Mouse (Mus musculus) forebrain, postnatal 0 days (tissue): ENCODE results near the gene Galnt3. TPM values are rescaled to one million over a fixed set of nuclear protein-coding genes. Genes with fewer than 3 reads are reported as not detected.

ENCODE experiments used
- ATAC-seq: fragments of 200-750 bp; cut with Nextera tagmentation; 2 replicates; pipeline ENCODE4 v1.8.0; 2017; ENCODE audit warnings: mild to moderate bottlenecking, moderate library complexity
- DNase-seq: peaks from one replicate; pipeline ENCODE4 v3.0.0-alpha.2; 2015
- H3K27ac ChIP-seq: fragments of 300-500 bp; sonication (generic); 2 replicates; pipeline ENCODE4 v1.5.1; 2014; ENCODE audit warnings: low read depth, mild to moderate bottlenecking, antibody characterized with exemption, low read length, moderate library complexity, mixed read lengths
- H3K27me3 ChIP-seq: fragments of 300-500 bp; sonication (generic); 2 replicates; pipeline ENCODE4 v1.6.1; 2014; ENCODE audit warnings: mild to moderate bottlenecking, low read length, mixed read lengths; ENCODE audit not compliant: insufficient read depth
- H3K36me3 ChIP-seq: fragments of 300-500 bp; sonication (generic); 2 replicates; pipeline ENCODE4 v1.6.1; 2014; ENCODE audit warnings: mild to moderate bottlenecking, moderate library complexity; ENCODE audit not compliant: insufficient read depth
- H3K4me1 ChIP-seq: fragments of 300-500 bp; sonication (generic); 2 replicates; pipeline ENCODE4 v1.6.1; 2014; ENCODE audit warnings: antibody characterized with exemption; ENCODE audit not compliant: insufficient read depth
- H3K4me2 ChIP-seq: fragments of 300-500 bp; sonication (generic); 2 replicates; pipeline ENCODE4 v1.6.1; 2014; ENCODE audit warnings: low read depth, mild to moderate bottlenecking, moderate library complexity
- H3K4me3 ChIP-seq: fragments of 300-500 bp; sonication (generic); 2 replicates; pipeline ENCODE4 v1.5.1; 2014; ENCODE audit warnings: low read depth, low read length, mixed read lengths
- H3K9ac ChIP-seq: fragments of 300-500 bp; sonication (generic); 2 replicates; pipeline ENCODE4 v1.6.1; 2014; ENCODE audit warnings: mild to moderate bottlenecking
- H3K9me3 ChIP-seq: fragments of 300-500 bp; sonication (generic); 2 replicates; pipeline ENCODE4 v1.6.1; 2016; ENCODE audit warnings: low read length
- CTCF ChIP-seq: sonication (generic); IDR thresholded peaks from 2 replicates; pipeline ENCODE4 v1.5.1; 2016; ENCODE audit warnings: antibody characterized with exemption, control low read depth, low read depth
- WGBS: fragments of 180-500 bp; shearing (Covaris S2); extraction: QIAGEN DNeasy Blood & Tissue Kit; methylation state at CpG from one replicate; pipeline ENCODE4 v1.1.7; 2014; 5-methylcytosine and 5-hydroxymethylcytosine counted together
- polyA plus RNA-seq: library from polyadenylated mRNA; unstranded; fragments of >200 nt; fragmentation: Nextera tagmentation; extraction: Ambion mirVana; gene quantifications from 2 replicates; pipeline ENCODE4 v1.2.1, GENCODE M21; 2015
- total RNA-seq: library from RNA; depleted of rRNA; stranded (reverse); fragments of >200 nt; gene quantifications from 2 replicates; pipeline ENCODE4 v1.2.3, GENCODE M21; 2014

Gene Galnt3
- total and polyA plus RNA-seq, 2 experiments from 2014 or later, result 1.8 to 4.6 TPM

- no peak for ATAC-seq
- 94% methylated on average over 9 of the region's 9 CpGs for WGBS
These were observed 16.8 kb downstream of the Galnt3 start for GRCm38 (mm10) chr2:66107864-66108514.

GRCm38 (mm10) chr2:66103740-66104436 lies 20.9 kb downstream of the Galnt3 start:
- Histone ChIP-seq H3K9me3 (no peaks in the 10 kb centered on the region), H3K4me3 (no peak overlapping the region), H3K27me3 (no peaks in the 10 kb centered on the region), H3K27ac (no peak overlapping the region), H3K9ac (no peak overlapping the region), H3K36me3 (no peaks in the 10 kb centered on the region), H3K4me1 (no peaks in the 10 kb centered on the region), H3K4me2 (no peak overlapping the region)
- ATAC-seq, result no peak
- WGBS, result 89% methylated on average over 10 of the region's 10 CpGs
- TF ChIP-seq CTCF, result no peak
- DNase-seq, result no peak

More at GRCm38 (mm10) chr2:66107864-66108514, 16.8 kb downstream of the Galnt3 start:
- no peak overlapping the region for H3K27ac ChIP-seq
- no peaks in the 10 kb centered on the region for H3K4me1 ChIP-seq
- no peaks in the 10 kb centered on the region for H3K9me3 ChIP-seq
- H3K36me3 ChIP-seq, result no peaks in the 10 kb centered on the region
- no peak overlapping the region for H3K4me3 ChIP-seq
- no peak overlapping the region for H3K9ac ChIP-seq
- no peaks in the 10 kb centered on the region for H3K27me3 ChIP-seq
- no peak overlapping the region for H3K4me2 ChIP-seq
- TF ChIP-seq CTCF, result no peak
- DNase-seq, result no peak

- Histone ChIP-seq H3K27me3 (no peaks in the 10 kb centered on the region; the same call in 1 of the 2 replicates), H3K4me3 (no peak overlapping the region), H3K4me2 (no peak overlapping the region), H3K9me3 (no peaks in the 10 kb centered on the region), H3K27ac (no peak overlapping the region), H3K9ac (no peak overlapping the region), H3K4me1 (no peaks in the 10 kb centered on the region), H3K36me3 (no peaks in the 10 kb centered on the region)
- TF ChIP-seq CTCF, result no peak
- ATAC-seq (no peak), DNase-seq (no peak)
- 95% methylated on average over 9 of the region's 9 CpGs for WGBS
These were observed 23.0 kb downstream of the Galnt3 start for GRCm38 (mm10) chr2:66101686-66102304.

GRCm38 (mm10) chr2:66100671-66101351 lies 24.0 kb downstream of the Galnt3 start:
- ATAC-seq, result no peak
- H3K4me2 ChIP-seq, result no peak overlapping the region
- no peak for TF ChIP-seq CTCF
- H3K27me3 ChIP-seq, result no peaks in the 10 kb centered on the region; the same call in 1 of the 2 replicates
- H3K4me1 ChIP-seq, result no peaks in the 10 kb centered on the region
- DNase-seq, result no peak
- no peaks in the 10 kb centered on the region for H3K36me3 ChIP-seq
- H3K9me3 ChIP-seq, result no peaks in the 10 kb centered on the region
- H3K27ac ChIP-seq, result no peak overlapping the region
- H3K4me3 ChIP-seq, result no peak overlapping the region
- WGBS, result 66% methylated on average over 17 of the region's 17 CpGs
- no peak overlapping the region for H3K9ac ChIP-seq

DNA sequence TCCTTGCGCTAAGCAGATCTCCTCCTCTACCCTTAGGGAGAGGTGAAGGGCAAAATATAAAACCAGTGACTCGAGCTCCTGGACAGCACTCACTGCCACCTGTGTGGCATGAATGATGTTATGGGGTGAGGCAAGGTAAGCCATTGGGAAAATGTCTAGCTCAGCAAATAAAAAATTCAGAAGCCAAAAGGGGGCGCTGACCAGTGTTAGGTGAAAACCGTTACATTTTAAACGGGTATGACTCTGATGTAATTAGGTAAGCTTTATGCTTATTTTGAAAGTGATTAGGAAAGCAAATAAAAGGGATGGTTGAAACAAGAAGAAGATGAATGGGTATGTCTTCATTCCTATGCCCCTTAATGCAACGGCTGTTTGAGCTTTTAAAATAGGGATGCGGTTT lies 24.6 kb downstream of the Galnt3 start:
- no peak overlapping the region for H3K27ac ChIP-seq
- ATAC-seq (no peak), DNase-seq (no peak)
- no peaks in the 10 kb centered on the region for H3K4me1 ChIP-seq
- no peaks in the 10 kb centered on the region; the same call in 1 of the 2 replicates for H3K27me3 ChIP-seq
- no peak overlapping the region for H3K4me3 ChIP-seq
- TF ChIP-seq CTCF, result no peak
- 78% methylated on average over 7 of the region's 7 CpGs for WGBS
- no peaks in the 10 kb centered on the region for H3K9me3 ChIP-seq
- no peaks in the 10 kb centered on the region for H3K36me3 ChIP-seq
- no peak overlapping the region for H3K9ac ChIP-seq
- no peak overlapping the region for H3K4me2 ChIP-seq

- Histone ChIP-seq H3K27ac (no peak overlapping the region), H3K4me3 (no peak overlapping the region), H3K36me3 (no peaks in the 10 kb centered on the region), H3K9me3 (no peaks in the 10 kb centered on the region), H3K27me3 (no peaks in the 10 kb centered on the region; the same call in 1 of the 2 replicates), H3K4me1 (no peaks in the 10 kb centered on the region), H3K9ac (no peak overlapping the region), H3K4me2 (no peak overlapping the region)
- no peak for DNase-seq
- TF ChIP-seq CTCF, result no peak
- WGBS, result 43% methylated on average over 4 of the region's 4 CpGs
- no peak for ATAC-seq
These were observed 30.1 kb downstream of the Galnt3 start for GRCm38 (mm10) chr2:66094622-66095181.
